Mouse (Mus musculus) kidney, adult 11 months (tissue): Measurements from ENCODE around the gene Pus7l.
"Not testable (repeated sequence)": the region's sequence is repeated elsewhere in the genome, so short reads cannot be mapped to it uniquely, and the experiment has no call there.

Source experiments
- DNase-seq: peaks from one replicate; pipeline ENCODE4 v3.0.0; 2022

The Pus7l gene

GRCm38 (mm10) chr15:94542567-94543408 is 559 bp downstream of the Pus7l start:
- DNase-seq = no peak

- no peak for DNase-seq
Measured at GRCm38 (mm10) chr15:94539296-94539695, 4.1 kb downstream of the Pus7l start.

- DNase-seq = no peak
Measured at GRCm38 (mm10) chr15:94535521-94535920, 7.8 kb downstream of the Pus7l start.

- DNase-seq = no peak
Measured at GRCm38 (mm10) chr15:94532956-94533355, 10.4 kb downstream of the Pus7l start.

GRCm38 (mm10) chr15:94532306-94532705 is 11.0 kb downstream of the Pus7l start:
- no peak for DNase-seq

- DNase-seq = no peak
Measured at GRCm38 (mm10) chr15:94530519-94530918, 12.8 kb downstream of the Pus7l start.

GRCm38 (mm10) chr15:94524956-94525355 is 18.4 kb downstream of the Pus7l start:
- DNase-seq = no peak

GRCm38 (mm10) chr15:94523251-94523650 is 20.1 kb downstream of the Pus7l start:
- no peak for DNase-seq

GRCm38 (mm10) chr15:94520959-94521358 is 22.4 kb downstream of the Pus7l start:
- DNase-seq = no peak

GRCm38 (mm10) chr15:94520205-94520900 is 23.0 kb downstream of the Pus7l start:
- DNase-seq = no peak

GRCm38 (mm10) chr15:94517913-94518491 is 25.3 kb downstream of the Pus7l start:
- DNase-seq = no peak

- DNase-seq = no peak
Measured at GRCm38 (mm10) chr15:94503451-94504215, 39.7 kb downstream of the Pus7l start.

- no peak for DNase-seq
Measured at GRCm38 (mm10) chr15:94499260-94499659, 44.1 kb downstream of the Pus7l start.

GRCm38 (mm10) chr15:94495936-94496335 is 47.4 kb downstream of the Pus7l start:
- no peak for DNase-seq

GRCm38 (mm10) chr15:94494445-94494844 is 48.9 kb downstream of the Pus7l start:
- DNase-seq = no peak

GRCm38 (mm10) chr15:94489433-94489832 is 53.9 kb downstream of the Pus7l start:
- DNase-seq = no peak

- not testable (repeated sequence) for DNase-seq
Measured at GRCm38 (mm10) chr15:94488028-94488427, 55.3 kb downstream of the Pus7l start.

GRCm38 (mm10) chr15:94482555-94482954 is 60.8 kb downstream of the Pus7l start:
- no peak for DNase-seq

GRCm38 (mm10) chr15:94480792-94481191 is 62.6 kb downstream of the Pus7l start:
- DNase-seq = no peak

GRCm38 (mm10) chr15:94480248-94480647 is 63.1 kb downstream of the Pus7l start:
- no peak for DNase-seq

GRCm38 (mm10) chr15:94479513-94480136 is 63.7 kb downstream of the Pus7l start:
- no peak for DNase-seq

- DNase-seq = no peak
Measured at GRCm38 (mm10) chr15:94478706-94479105, 64.6 kb downstream of the Pus7l start.

GRCm38 (mm10) chr15:94477287-94477686 is 66.1 kb downstream of the Pus7l start:
- DNase-seq = no peak
